Mouse (Mus musculus): ENCODE measurements around the gene Ralgps2. TPM values are rescaled to one million over a fixed set of nuclear protein-coding genes. Genes with fewer than 3 reads are reported as not detected.
A peak's percentile ranks its signal among the peaks of the same experiment; 100 is the strongest.

Gene Ralgps2
- polyA plus RNA-seq, 1 experiment from 2014 or later, result 75.8 TPM

DNA sequence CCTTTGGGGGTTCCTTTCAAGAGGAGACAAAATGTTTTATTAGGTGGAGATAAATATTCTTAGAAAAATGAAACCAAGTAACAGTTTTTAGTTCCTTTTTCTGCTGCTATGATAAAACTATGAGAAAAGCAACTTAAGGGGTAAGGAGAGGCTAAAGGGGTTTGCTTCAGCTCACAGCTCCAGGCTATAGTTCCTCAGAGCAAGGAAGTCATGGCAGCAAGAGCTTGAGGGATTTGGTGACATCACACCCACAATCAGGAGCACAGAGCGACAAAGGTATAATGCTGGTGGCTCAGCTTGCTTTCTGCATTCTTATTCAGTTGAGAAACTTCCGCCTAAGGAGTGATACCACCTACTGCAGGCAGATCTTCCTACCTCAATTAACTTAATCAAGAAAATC is 80.3 kb downstream of the Ralgps2 start:
- no peaks in the 10 kb centered on the region for H3K27me3 ChIP-seq (ENCODE audit: control insufficient read depth, insufficient read depth, low read depth, low read length)
- H3K36me3 ChIP-seq (ENCODE audit: control insufficient read depth, insufficient read depth, low read length), result no peaks in the 10 kb centered on the region
- no peak overlapping the region for H3K9ac ChIP-seq (ENCODE audit: low read length)
- no peaks in the 10 kb centered on the region for H3K9me3 ChIP-seq (ENCODE audit: control insufficient read depth, low read length)
- 92% methylated on average over 2 of the region's 2 CpGs for WGBS
- H3K27ac ChIP-seq (ENCODE audit: low read length), result no peak overlapping the region
- ATAC-seq (ENCODE audit: low read depth), result no peak
- H3K4me3 ChIP-seq (ENCODE audit: low read length), result no peak overlapping the region
- H3K4me2 ChIP-seq (ENCODE audit: low read depth, low read length), result no peak overlapping the region
- H3K4me1 ChIP-seq (replicated peaks; ENCODE audit: control insufficient read depth, insufficient read depth, low read length), result peaks cover 6% of the 10 kb centered on the region; the same call in 1 of the 2 replicates

GRCm38 (mm10) chr1:156856666-156857065 is 82.8 kb downstream of the Ralgps2 start:
- Histone ChIP-seq H3K9ac (ENCODE audit: low read length) (no peak overlapping the region), H3K4me3 (ENCODE audit: low read length) (no peak overlapping the region), H3K4me1 (replicated peaks; ENCODE audit: control insufficient read depth, insufficient read depth, low read length) (no peaks in the 10 kb centered on the region), H3K36me3 (ENCODE audit: control insufficient read depth, insufficient read depth, low read length) (no peaks in the 10 kb centered on the region), H3K27ac (ENCODE audit: low read length) (no peak overlapping the region), H3K27me3 (ENCODE audit: control insufficient read depth, insufficient read depth, low read depth, low read length) (no peaks in the 10 kb centered on the region), H3K9me3 (ENCODE audit: control insufficient read depth, low read length) (no peaks in the 10 kb centered on the region), H3K4me2 (ENCODE audit: low read depth, low read length) (no peak overlapping the region)
- no peak for ATAC-seq (ENCODE audit: low read depth)
- 89% methylated on average over 2 of the region's 2 CpGs for WGBS

DNA sequence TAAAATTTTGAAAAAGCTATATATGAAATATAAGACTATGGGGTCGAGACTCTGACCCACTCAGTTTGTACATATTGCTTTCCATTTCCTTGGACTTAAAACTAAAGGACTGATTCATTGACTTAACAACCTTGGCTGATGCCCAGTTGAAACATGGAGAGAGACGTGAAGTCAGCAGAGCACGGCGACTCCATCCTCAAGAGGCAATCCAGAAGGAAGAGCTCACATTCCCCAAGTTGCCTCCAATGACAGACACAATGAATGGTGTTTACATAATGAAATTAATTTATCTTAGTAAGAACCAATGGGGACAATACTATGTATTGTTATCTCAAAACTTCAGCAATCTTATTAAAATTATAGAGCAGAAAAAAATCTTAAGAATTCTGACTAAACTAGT is 84.9 kb downstream of the Ralgps2 start:
- H3K27ac ChIP-seq (ENCODE audit: low read length), result no peak overlapping the region
- H3K4me1 ChIP-seq (replicated peaks; ENCODE audit: control insufficient read depth, insufficient read depth, low read length), result no peaks in the 10 kb centered on the region
- WGBS, result 45% methylated on average over 4 of the region's 4 CpGs
- no peak overlapping the region for H3K4me3 ChIP-seq (ENCODE audit: low read length)
- no peaks in the 10 kb centered on the region for H3K9me3 ChIP-seq (ENCODE audit: control insufficient read depth, low read length)
- H3K36me3 ChIP-seq (ENCODE audit: control insufficient read depth, insufficient read depth, low read length), result no peaks in the 10 kb centered on the region; the same call in 1 of the 2 replicates
- no peak overlapping the region for H3K4me2 ChIP-seq (ENCODE audit: low read depth, low read length)
- ATAC-seq (ENCODE audit: low read depth), result no peak
- H3K9ac ChIP-seq (ENCODE audit: low read length), result no peak overlapping the region
- no peaks in the 10 kb centered on the region for H3K27me3 ChIP-seq (ENCODE audit: control insufficient read depth, insufficient read depth, low read depth, low read length)

- no peak for ATAC-seq (ENCODE audit: low read depth)
- 63% methylated on average over 5 of the region's 5 CpGs for WGBS
- no peaks in the 10 kb centered on the region; the same call in 1 of the 2 replicates for H3K36me3 ChIP-seq (ENCODE audit: control insufficient read depth, insufficient read depth, low read length)
- no peak overlapping the region for H3K27ac ChIP-seq (ENCODE audit: low read length)
- H3K4me1 ChIP-seq (replicated peaks; ENCODE audit: control insufficient read depth, insufficient read depth, low read length), result no peaks in the 10 kb centered on the region
- no peak overlapping the region for H3K9ac ChIP-seq (ENCODE audit: low read length)
- H3K4me2 ChIP-seq (ENCODE audit: low read depth, low read length), result no peak overlapping the region
- no peak overlapping the region for H3K4me3 ChIP-seq (ENCODE audit: low read length)
- no peaks in the 10 kb centered on the region for H3K9me3 ChIP-seq (ENCODE audit: control insufficient read depth, low read length)
- H3K27me3 ChIP-seq (ENCODE audit: control insufficient read depth, insufficient read depth, low read depth, low read length), result no peaks in the 10 kb centered on the region
Observed at GRCm38 (mm10) chr1:156852872-156853271, 86.6 kb downstream of the Ralgps2 start.

GRCm38 (mm10) chr1:156852409-156852808 is 87.0 kb downstream of the Ralgps2 start:
- no peak overlapping the region for H3K27ac ChIP-seq (ENCODE audit: low read length)
- ATAC-seq (ENCODE audit: low read depth), result no peak
- 56% methylated on average over 9 of the region's 9 CpGs for WGBS

DNA sequence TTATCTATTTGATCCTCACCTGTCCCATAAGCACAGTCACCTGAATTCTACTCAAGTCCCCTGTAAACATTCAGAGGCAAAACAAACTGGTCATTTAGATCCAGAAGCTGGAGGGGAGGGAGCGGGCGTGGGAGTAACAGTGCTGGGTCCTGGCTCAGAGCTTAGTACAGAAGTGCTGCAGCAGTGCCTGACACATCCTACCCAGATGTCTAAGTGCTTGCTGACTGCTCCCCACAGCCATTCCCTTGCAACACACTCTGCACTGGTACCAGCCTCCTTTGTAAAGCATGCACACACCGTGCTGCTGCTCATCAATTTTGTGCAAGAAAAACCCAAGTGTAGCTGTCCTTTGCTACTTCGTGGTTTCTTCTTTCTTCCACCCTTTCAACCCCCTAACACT is 92.3 kb downstream of the Ralgps2 start:
- WGBS, result 51% methylated on average over 4 of the region's 4 CpGs
- no peaks in the 10 kb centered on the region for H3K27me3 ChIP-seq (ENCODE audit: control insufficient read depth, insufficient read depth, low read depth, low read length)
- H3K4me3 ChIP-seq (ENCODE audit: low read length), result no peak overlapping the region
- no peak overlapping the region for H3K9ac ChIP-seq (ENCODE audit: low read length)
- H3K36me3 ChIP-seq (ENCODE audit: control insufficient read depth, insufficient read depth, low read length), result no peaks in the 10 kb centered on the region; the same call in 1 of the 2 replicates
- no peaks in the 10 kb centered on the region for H3K4me1 ChIP-seq (replicated peaks; ENCODE audit: control insufficient read depth, insufficient read depth, low read length)
- ATAC-seq (ENCODE audit: low read depth), result no peak
- no peak overlapping the region for H3K27ac ChIP-seq (ENCODE audit: low read length)
- no peak overlapping the region for H3K4me2 ChIP-seq (ENCODE audit: low read depth, low read length)
- H3K9me3 ChIP-seq (ENCODE audit: control insufficient read depth, low read length), result no peaks in the 10 kb centered on the region

More at GRCm38 (mm10) chr1:156852409-156852808, 87.0 kb downstream of the Ralgps2 start:
- Histone ChIP-seq H3K9me3 (ENCODE audit: control insufficient read depth, low read length) (no peaks in the 10 kb centered on the region), H3K36me3 (ENCODE audit: control insufficient read depth, insufficient read depth, low read length) (no peaks in the 10 kb centered on the region; the same call in 1 of the 2 replicates), H3K9ac (ENCODE audit: low read length) (no peak overlapping the region), H3K4me3 (ENCODE audit: low read length) (no peak overlapping the region), H3K4me1 (replicated peaks; ENCODE audit: control insufficient read depth, insufficient read depth, low read length) (no peaks in the 10 kb centered on the region), H3K27me3 (ENCODE audit: control insufficient read depth, insufficient read depth, low read depth, low read length) (no peaks in the 10 kb centered on the region), H3K4me2 (ENCODE audit: low read depth, low read length) (no peak overlapping the region)

- H3K4me3 ChIP-seq (ENCODE audit: low read length), result no peak overlapping the region
Observed at GRCm38 (mm10) chr1:156841625-156842339, 97.6 kb downstream of the Ralgps2 start.

DNA sequence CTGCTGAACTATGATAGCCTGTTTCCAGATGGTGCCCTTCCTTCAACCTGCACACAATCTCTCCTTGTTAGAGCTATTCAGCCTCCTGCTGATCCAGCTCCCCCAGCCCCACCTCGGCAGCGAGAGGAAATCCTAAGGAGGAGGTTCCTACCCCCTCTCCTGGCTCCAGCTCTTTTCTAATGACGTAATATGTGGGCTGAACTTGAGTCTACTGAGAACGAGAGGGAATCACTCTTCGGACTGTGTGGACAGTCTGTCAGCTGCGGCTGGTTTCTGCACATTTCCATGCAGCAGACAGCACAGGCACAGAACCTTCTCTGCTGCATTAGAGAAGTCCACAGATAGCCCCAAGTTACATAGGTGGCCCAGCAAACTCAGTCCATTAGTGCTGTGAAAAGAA is 100.7 kb downstream of the Ralgps2 start:
- WGBS, result 6% methylated on average over 6 of the region's 6 CpGs
- peak; percentile 96 for ATAC-seq (ENCODE audit: low read depth)
- H3K4me1 ChIP-seq (replicated peaks; ENCODE audit: control insufficient read depth, insufficient read depth, low read length), result peaks cover 14% of the 10 kb centered on the region

More at GRCm38 (mm10) chr1:156841625-156842339, 97.6 kb downstream of the Ralgps2 start:
- H3K9ac ChIP-seq (ENCODE audit: low read length), result no peak overlapping the region
- H3K27ac ChIP-seq (ENCODE audit: low read length), result no peak overlapping the region
- peaks cover 14% of the 10 kb centered on the region for H3K4me1 ChIP-seq (replicated peaks; ENCODE audit: control insufficient read depth, insufficient read depth, low read length)
- no peak for ATAC-seq (ENCODE audit: low read depth)
- H3K4me2 ChIP-seq (ENCODE audit: low read depth, low read length), result no peak overlapping the region
- 50% methylated on average over 11 of the region's 11 CpGs for WGBS
- H3K27me3 ChIP-seq (ENCODE audit: control insufficient read depth, insufficient read depth, low read depth, low read length), result no peaks in the 10 kb centered on the region
- H3K36me3 ChIP-seq (ENCODE audit: control insufficient read depth, insufficient read depth, low read length), result no peaks in the 10 kb centered on the region
- no peaks in the 10 kb centered on the region for H3K9me3 ChIP-seq (ENCODE audit: control insufficient read depth, low read length)

DNA sequence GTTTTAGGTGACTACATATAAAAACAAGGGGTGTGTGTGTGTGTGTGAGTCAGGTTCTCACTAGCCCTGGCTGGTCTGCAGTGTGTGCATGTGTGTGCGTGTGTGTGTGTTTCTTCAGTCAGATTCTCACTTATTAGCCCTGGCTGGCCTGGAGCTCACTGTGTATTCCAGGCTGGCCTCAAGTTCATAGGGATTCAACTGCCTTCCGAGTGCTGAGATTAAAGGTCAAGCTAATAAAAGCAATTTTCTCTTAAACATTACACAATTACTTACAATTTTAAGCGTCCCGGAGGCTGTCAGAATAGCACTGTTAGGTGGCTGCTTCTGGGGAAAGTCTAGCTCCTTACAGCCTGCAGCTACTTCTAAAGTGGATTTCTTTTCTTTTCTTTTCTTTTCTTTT is 101.2 kb downstream of the Ralgps2 start, which contains the start of gene Angptl1:
Angptl1 (plus strand) TSS at position 386 of the 400 bp plus-strand sequence.
- ATAC-seq (ENCODE audit: low read depth), result peak; percentile 31; the same call in 1 of the 2 replicates
- peak within 1 kb of the TSS; percentile 53 for H3K4me2 ChIP-seq (ENCODE audit: low read depth, low read length)
- H3K4me3 ChIP-seq (ENCODE audit: low read length), result peak within 1 kb of the TSS; percentile 24; the same call in 1 of the 2 replicates
- H3K27me3 ChIP-seq (ENCODE audit: control insufficient read depth, insufficient read depth, low read depth, low read length), result no peaks in the 10 kb centered on the region
- 37% methylated on average over 4 of the region's 4 CpGs for WGBS
- peaks cover 14% of the 10 kb centered on the region for H3K4me1 ChIP-seq (replicated peaks; ENCODE audit: control insufficient read depth, insufficient read depth, low read length)
- H3K36me3 ChIP-seq (ENCODE audit: control insufficient read depth, insufficient read depth, low read length), result no peaks in the 10 kb centered on the region
- no peaks in the 10 kb centered on the region for H3K9me3 ChIP-seq (ENCODE audit: control insufficient read depth, low read length)
- peak within 1 kb of the TSS; percentile 20; the same call in 1 of the 2 replicates for H3K27ac ChIP-seq (ENCODE audit: low read length)
- H3K9ac ChIP-seq (ENCODE audit: low read length), result peak within 1 kb of the TSS; percentile 45; the same call in 1 of the 2 replicates

More for the DNA sequence above, 100.7 kb downstream of the Ralgps2 start:
- Histone ChIP-seq H3K4me2 (ENCODE audit: low read depth, low read length) (peak overlapping the region; percentile 53), H3K9ac (ENCODE audit: low read length) (peak overlapping the region; percentile 45; the same call in 1 of the 2 replicates), H3K4me3 (ENCODE audit: low read length) (peak overlapping the region; percentile 24; the same call in 1 of the 2 replicates), H3K27me3 (ENCODE audit: control insufficient read depth, insufficient read depth, low read depth, low read length) (no peaks in the 10 kb centered on the region), H3K9me3 (ENCODE audit: control insufficient read depth, low read length) (no peaks in the 10 kb centered on the region), H3K27ac (ENCODE audit: low read length) (0 out of 2 replicates have a peak overlapping the region, but pooled peaks have one; percentile 10), H3K36me3 (ENCODE audit: control insufficient read depth, insufficient read depth, low read length) (no peaks in the 10 kb centered on the region)

All from lung, embryonic 16.5 days (tissue).